Mouse (Mus musculus) 3134 (cell line): ENCODE measurements around the gene Lmnb2.
A peak's percentile ranks its signal among the peaks of the same experiment; 100 is the strongest.

Experiments used
- DNase-seq: peaks from one replicate; pipeline ENCODE4 v3.0.0-alpha.2; 2011; ENCODE audit warnings: low spot score; ENCODE audit not compliant: insufficient read length; ENCODE audit errors: extremely low read depth

The Lmnb2 gene

DNA sequence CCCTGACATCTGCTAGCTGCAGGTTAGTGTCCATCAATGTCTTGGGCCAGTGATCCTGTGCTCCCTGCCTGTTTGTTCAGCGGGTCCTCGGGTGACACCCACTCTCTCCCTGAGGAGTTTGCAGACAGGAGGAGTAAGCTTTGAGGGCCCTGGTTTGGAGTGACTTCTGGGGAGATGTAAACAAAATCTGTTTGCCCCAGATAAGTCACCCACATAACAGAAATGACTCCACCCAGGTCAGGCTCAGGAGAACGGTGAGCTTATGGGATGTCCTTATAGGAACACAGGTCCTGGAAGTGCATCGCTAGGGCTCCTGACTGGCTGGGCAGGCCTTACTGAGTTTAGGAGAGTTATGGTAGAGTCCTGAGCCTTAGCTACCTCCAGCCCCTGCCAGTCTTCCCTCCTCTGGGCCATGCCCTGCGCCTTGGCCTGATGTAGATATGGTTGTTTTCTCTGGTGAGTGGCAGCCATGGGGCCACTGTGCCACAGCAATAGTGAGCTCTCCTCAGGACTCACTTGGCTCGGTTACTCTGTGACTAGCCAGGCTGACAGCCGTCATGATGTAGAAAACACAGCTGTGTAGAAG is 59.6 kb downstream of the Lmnb2 start:
- DNase-seq = no peak

DNA sequence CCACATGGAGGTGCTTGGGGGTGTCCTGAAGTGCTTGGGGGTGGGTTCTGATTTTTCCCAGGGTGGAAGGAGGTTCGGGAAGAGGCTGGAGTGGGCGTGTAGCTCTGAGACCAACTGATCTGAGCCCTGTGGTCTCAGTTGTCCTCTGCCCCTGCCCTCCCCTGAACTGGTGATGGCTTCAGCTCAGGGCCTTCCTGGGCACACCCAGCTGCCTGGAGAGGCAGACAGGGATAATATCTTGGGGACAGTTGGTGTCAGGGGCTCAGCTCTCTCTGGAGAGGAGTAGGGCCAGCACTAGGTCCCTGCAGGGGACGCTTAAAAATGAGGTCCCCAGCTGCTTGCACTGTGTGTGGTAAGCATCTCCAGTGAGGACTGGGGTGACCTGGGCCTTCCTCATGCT is 60.2 kb downstream of the Lmnb2 start:
- DNase-seq = no peak

- no peak for DNase-seq
These were observed 60.7 kb downstream of the Lmnb2 start for GRCm38 (mm10) chr10:80857386-80857785.

- DNase-seq = no peak
These were observed 61.1 kb downstream of the Lmnb2 start for GRCm38 (mm10) chr10:80856908-80857307.

- peak; percentile 70 for DNase-seq
These were observed 61.8 kb downstream of the Lmnb2 start for GRCm38 (mm10) chr10:80856267-80856666.

DNA sequence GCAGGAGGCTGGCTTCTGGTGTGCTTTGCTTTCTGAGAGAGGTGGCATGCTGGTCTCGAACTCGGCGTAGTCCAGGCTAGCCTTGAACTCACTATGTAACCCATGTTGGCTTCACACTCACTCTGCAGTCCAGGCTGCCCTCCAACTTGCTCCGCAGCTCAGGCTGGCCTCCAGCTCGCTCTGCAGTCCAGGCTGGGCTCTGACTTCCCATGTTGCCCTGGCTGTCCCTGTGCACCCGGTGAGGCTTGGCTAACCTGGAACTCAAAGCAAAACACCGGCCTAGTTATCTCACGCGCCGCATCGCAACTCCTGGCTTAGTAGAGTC is 62.3 kb downstream of the Lmnb2 start:
- DNase-seq = no peak

- DNase-seq = peak; percentile 97
These were observed 62.9 kb downstream of the Lmnb2 start, which contains the start of the genes Lsm7 and Sppl2b for GRCm38 (mm10) chr10:80854913-80855748. Gene Lsm7 (minus strand): TSS chr10:80855209. Gene Sppl2b (plus strand): TSS chr10:80855275.
